Mouse (Mus musculus): ENCODE measurements at regions not wholly inside any gene's neighbourhood (a gene's known extent, or its start where the extent isn't known, plus 50 kb on each side); places are given as distances from the start of the nearest gene placed in this dataset.

- Histone ChIP-seq H3K27ac (ENCODE audit: control insufficient read depth, insufficient read depth, low read depth, low read length, poor library complexity) (no peak overlapping the region), H3K4me1 (ENCODE audit: control insufficient read depth, insufficient read depth, low read length) (no peaks in the 10 kb centered on the region), H3K4me3 (replicated peaks; ENCODE audit: control insufficient read depth, low read depth, low read length) (no peak overlapping the region)
- no peak for TF ChIP-seq POLR2A (IDR thresholded peaks at IDR 0.05; ENCODE audit: borderline replicate concordance, control insufficient read depth, low read depth, low read length)
- TF ChIP-seq CTCF (IDR thresholded peaks at IDR 0.05; ENCODE audit: control insufficient read depth, insufficient read depth, low read length) = no peak
Observed at GRCm38 (mm10) chr12:27680459-27680858, 338.1 kb upstream of the Sox11 start.

DNA sequence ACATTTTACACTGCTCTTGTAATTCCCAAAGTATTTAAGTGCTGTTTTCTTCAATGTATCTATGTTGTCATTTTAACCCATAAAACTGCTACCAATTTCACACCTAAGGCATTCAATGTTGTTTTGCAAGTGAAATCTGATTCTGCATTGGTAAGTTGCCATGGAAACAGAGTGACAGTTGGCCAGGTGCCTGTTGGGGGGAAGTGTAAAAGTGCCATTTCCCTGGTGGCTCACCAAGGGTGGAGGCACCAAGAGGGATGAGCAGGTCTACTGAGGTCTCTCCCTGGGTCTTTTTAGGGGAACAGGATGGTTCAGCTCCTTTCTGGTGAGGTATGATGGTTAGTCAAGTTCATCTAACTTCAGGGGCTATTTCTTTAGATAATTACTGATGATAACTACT, 331.0 kb upstream of the Sox11 start:
- Histone ChIP-seq H3K4me1 (ENCODE audit: control insufficient read depth, insufficient read depth, low read length) (no peaks in the 10 kb centered on the region), H3K4me3 (replicated peaks; ENCODE audit: control insufficient read depth, low read depth, low read length) (no peak overlapping the region), H3K27ac (ENCODE audit: control insufficient read depth, insufficient read depth, low read depth, low read length, poor library complexity) (no peak overlapping the region)
- TF ChIP-seq CTCF (IDR thresholded peaks at IDR 0.05; ENCODE audit: control insufficient read depth, insufficient read depth, low read length) (no peak), POLR2A (IDR thresholded peaks at IDR 0.05; ENCODE audit: borderline replicate concordance, control insufficient read depth, low read depth, low read length) (no peak)

- 68% methylated on average over 9 of the region's 9 CpGs for WGBS
- Histone ChIP-seq H3K27ac (ENCODE audit: control insufficient read depth, insufficient read depth, low read depth, low read length, poor library complexity) (no peak overlapping the region), H3K4me3 (replicated peaks; ENCODE audit: control insufficient read depth, low read depth, low read length) (no peak overlapping the region), H3K4me1 (ENCODE audit: control insufficient read depth, insufficient read depth, low read length) (no peaks in the 10 kb centered on the region)
- TF ChIP-seq CTCF (IDR thresholded peaks at IDR 0.05; ENCODE audit: control insufficient read depth, insufficient read depth, low read length) (no peak), POLR2A (IDR thresholded peaks at IDR 0.05; ENCODE audit: borderline replicate concordance, control insufficient read depth, low read depth, low read length) (no peak)
Observed at GRCm38 (mm10) chr12:27670650-27671084, 328.3 kb upstream of the Sox11 start.

DNA sequence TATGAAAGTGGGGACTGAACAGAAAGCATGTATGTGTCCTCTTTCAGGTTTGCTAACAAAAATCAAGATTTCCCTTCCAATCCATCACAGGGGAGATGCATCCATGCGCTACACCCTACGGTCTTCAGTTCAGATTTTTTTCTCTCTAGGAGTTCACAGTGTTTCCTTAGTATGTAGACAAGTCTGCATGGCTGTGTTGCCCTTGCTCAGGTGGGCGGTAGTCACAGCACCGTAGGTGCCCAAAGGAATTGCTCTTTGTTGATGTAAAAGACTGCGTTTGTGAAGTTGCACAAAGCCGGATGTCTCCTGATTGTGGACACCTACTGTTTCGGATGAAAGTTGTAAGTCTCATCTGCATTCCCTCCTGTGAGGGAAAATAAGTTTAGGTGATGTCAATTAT, 327.8 kb upstream of the Sox11 start:
- Histone ChIP-seq H3K4me1 (ENCODE audit: control insufficient read depth, insufficient read depth, low read length) (no peaks in the 10 kb centered on the region), H3K4me3 (replicated peaks; ENCODE audit: control insufficient read depth, low read depth, low read length) (no peak overlapping the region), H3K27ac (ENCODE audit: control insufficient read depth, insufficient read depth, low read depth, low read length, poor library complexity) (no peak overlapping the region)
- no peak for TF ChIP-seq POLR2A (IDR thresholded peaks at IDR 0.05; ENCODE audit: borderline replicate concordance, control insufficient read depth, low read depth, low read length)
- TF ChIP-seq CTCF (IDR thresholded peaks at IDR 0.05; ENCODE audit: control insufficient read depth, insufficient read depth, low read length) = no peak
- WGBS = 81% methylated on average over 7 of the region's 7 CpGs

DNA sequence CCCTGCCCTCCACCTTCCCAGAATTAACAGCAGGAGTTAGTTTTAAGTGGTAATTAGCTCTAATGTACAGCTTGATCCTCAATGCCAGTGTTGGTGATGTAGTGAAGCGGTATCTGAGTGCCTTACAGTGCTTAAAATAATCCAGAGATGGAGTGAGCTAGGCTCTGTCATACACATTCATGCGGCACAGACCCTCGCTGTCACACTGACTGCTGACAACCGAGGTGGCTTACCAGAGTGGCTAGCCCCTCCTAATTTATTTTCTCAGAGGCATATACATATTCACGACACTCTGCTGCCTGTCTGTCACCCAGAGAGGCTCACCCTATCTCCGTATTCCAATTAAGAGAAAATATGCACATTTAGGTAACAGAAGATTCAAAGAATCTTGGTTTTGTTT, 327.2 kb upstream of the Sox11 start:
- TF ChIP-seq POLR2A (IDR thresholded peaks at IDR 0.05; ENCODE audit: borderline replicate concordance, control insufficient read depth, low read depth, low read length) (no peak), CTCF (IDR thresholded peaks at IDR 0.05; ENCODE audit: control insufficient read depth, insufficient read depth, low read length) (no peak)
- Histone ChIP-seq H3K4me3 (replicated peaks; ENCODE audit: control insufficient read depth, low read depth, low read length) (no peak overlapping the region), H3K27ac (ENCODE audit: control insufficient read depth, insufficient read depth, low read depth, low read length, poor library complexity) (no peak overlapping the region), H3K4me1 (ENCODE audit: control insufficient read depth, insufficient read depth, low read length) (no peaks in the 10 kb centered on the region)
- WGBS = 75% methylated on average over 6 of the region's 6 CpGs

DNA sequence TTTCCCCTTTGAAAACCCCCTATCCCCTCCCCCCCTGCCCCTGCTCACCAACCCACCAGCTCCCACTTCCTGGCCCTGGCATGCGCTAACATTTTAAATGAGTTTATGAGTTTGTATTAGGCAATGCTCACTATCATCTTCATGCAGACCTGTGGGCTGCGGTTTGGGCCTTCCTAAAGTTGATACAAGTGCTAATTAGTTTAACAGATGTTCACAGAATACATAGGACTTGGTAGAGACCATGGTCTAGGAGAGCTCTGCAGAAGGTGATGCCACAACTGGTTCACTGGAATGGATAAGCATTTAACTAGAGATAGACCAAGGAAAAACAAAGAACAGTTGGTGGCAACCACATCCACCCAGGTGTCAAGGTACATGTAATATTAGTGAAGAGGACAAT, 324.1 kb upstream of the Sox11 start:
- TF ChIP-seq CTCF (IDR thresholded peaks at IDR 0.05; ENCODE audit: control insufficient read depth, insufficient read depth, low read length) (no peak), POLR2A (IDR thresholded peaks at IDR 0.05; ENCODE audit: borderline replicate concordance, control insufficient read depth, low read depth, low read length) (no peak)
- Histone ChIP-seq H3K4me3 (replicated peaks; ENCODE audit: control insufficient read depth, low read depth, low read length) (no peak overlapping the region), H3K4me1 (ENCODE audit: control insufficient read depth, insufficient read depth, low read length) (no peaks in the 10 kb centered on the region), H3K27ac (ENCODE audit: control insufficient read depth, insufficient read depth, low read depth, low read length, poor library complexity) (no peak overlapping the region)
- WGBS = 33% methylated on average over 2 of the region's 2 CpGs

DNA sequence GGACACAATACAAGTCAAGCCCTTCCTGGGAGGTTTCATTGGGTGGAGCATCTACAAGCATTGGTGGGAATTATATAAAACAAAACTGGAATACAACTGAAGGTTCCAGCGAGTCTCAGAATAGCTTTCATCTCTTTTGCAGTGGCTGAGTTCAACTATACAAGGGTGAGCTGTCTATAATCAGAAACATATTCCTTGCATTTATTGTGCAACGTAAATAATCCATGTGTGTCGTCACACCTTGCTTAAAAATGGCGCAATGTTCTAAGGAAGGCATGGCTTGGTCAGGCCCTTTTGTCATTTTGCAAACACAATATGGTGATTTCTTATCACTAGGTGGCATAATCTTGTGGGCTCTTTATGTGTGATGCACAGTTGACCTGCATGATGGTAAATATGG, 320.8 kb upstream of the Sox11 start:
- Histone ChIP-seq H3K4me1 (ENCODE audit: control insufficient read depth, insufficient read depth, low read length) (no peaks in the 10 kb centered on the region), H3K27ac (ENCODE audit: control insufficient read depth, insufficient read depth, low read depth, low read length, poor library complexity) (no peak overlapping the region), H3K4me3 (replicated peaks; ENCODE audit: control insufficient read depth, low read depth, low read length) (no peak overlapping the region)
- WGBS = 71% methylated on average over 4 of the region's 4 CpGs
- TF ChIP-seq POLR2A (IDR thresholded peaks at IDR 0.05; ENCODE audit: borderline replicate concordance, control insufficient read depth, low read depth, low read length) = no peak
- TF ChIP-seq CTCF (IDR thresholded peaks at IDR 0.05; ENCODE audit: control insufficient read depth, insufficient read depth, low read length) = no peak

DNA sequence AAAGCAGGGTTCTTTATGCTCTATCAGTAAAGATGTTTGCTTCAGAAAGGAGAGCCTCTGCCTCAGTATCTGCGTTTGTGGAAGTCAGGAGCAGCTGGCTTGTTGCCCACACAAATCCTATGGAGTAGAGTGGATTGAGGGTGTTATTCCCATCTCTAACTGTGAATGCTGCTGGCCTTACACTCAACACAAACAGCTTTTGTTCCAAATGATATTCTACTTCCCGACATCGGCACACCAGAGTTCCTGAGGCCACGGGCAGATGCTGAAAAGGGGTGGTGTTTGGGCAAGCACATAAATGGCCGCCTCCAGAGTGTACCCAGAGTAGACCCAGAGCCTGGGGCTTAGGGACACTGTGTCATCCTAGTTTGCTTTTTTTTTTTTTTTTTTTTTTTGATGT, 320.3 kb upstream of the Sox11 start:
- 74% methylated on average over 5 of the region's 5 CpGs for WGBS
- Histone ChIP-seq H3K27ac (ENCODE audit: control insufficient read depth, insufficient read depth, low read depth, low read length, poor library complexity) (no peak overlapping the region), H3K4me3 (replicated peaks; ENCODE audit: control insufficient read depth, low read depth, low read length) (no peak overlapping the region), H3K4me1 (ENCODE audit: control insufficient read depth, insufficient read depth, low read length) (no peaks in the 10 kb centered on the region)
- TF ChIP-seq CTCF (IDR thresholded peaks at IDR 0.05; ENCODE audit: control insufficient read depth, insufficient read depth, low read length) (no peak), POLR2A (IDR thresholded peaks at IDR 0.05; ENCODE audit: borderline replicate concordance, control insufficient read depth, low read depth, low read length) (no peak)

GRCm38 (mm10) chr12:27657536-27657935, 315.2 kb upstream of the Sox11 start:
- no peak overlapping the region for H3K27ac ChIP-seq (ENCODE audit: control insufficient read depth, insufficient read depth, low read depth, low read length, poor library complexity)
- H3K4me3 ChIP-seq (replicated peaks; ENCODE audit: control insufficient read depth, low read depth, low read length) = no peak overlapping the region
- no peaks in the 10 kb centered on the region for H3K4me1 ChIP-seq (ENCODE audit: control insufficient read depth, insufficient read depth, low read length)
- no peak for TF ChIP-seq POLR2A (IDR thresholded peaks at IDR 0.05; ENCODE audit: borderline replicate concordance, control insufficient read depth, low read depth, low read length)
- TF ChIP-seq CTCF (IDR thresholded peaks at IDR 0.05; ENCODE audit: control insufficient read depth, insufficient read depth, low read length) = no peak
- WGBS = 92% methylated on average over 4 of the region's 4 CpGs

Data from bone marrow, adult 2 months (tissue).